Mouse (Mus musculus) CH12.LX (cell line): Measurements from ENCODE around the gene Akap5.

Experiments
- CTCF ChIP-seq, 2 experiments: IDR thresholded peaks in 1 of 2; conservative IDR thresholded peaks in 1 of 2; 2 replicates each; pipeline ENCODE4 v1.5.1; 2011 to 2012; ENCODE audit warnings: low read depth in 2 of 2, low read length in 2 of 2, improper control_type of control experiment in 1 of 2, inconsistent platforms in 1 of 2, mild to moderate bottlenecking in 1 of 2, moderate library complexity in 1 of 2
- E2F4 ChIP-seq: IDR thresholded peaks from 2 replicates; pipeline ENCODE4 v1.6.1; 2011; ENCODE audit warnings: low read depth, low read length, improper control_type of control experiment; ENCODE audit not compliant: insufficient replicate concordance
- ETS1 ChIP-seq: conservative IDR thresholded peaks from 2 replicates; pipeline ENCODE4 v1.6.1; 2012; ENCODE audit warnings: low read depth, mild to moderate bottlenecking, inconsistent platforms, low read length, improper control_type of control experiment, moderate library complexity
- NRF1 ChIP-seq: IDR thresholded peaks from 2 replicates; pipeline ENCODE4 v1.6.1; 2014; ENCODE audit warnings: low read depth, mild to moderate bottlenecking, inconsistent platforms, low read length, improper control_type of control experiment, moderate library complexity
- USF1 ChIP-seq: IDR thresholded peaks from 2 replicates; pipeline ENCODE4 v1.6.1; 2014; ENCODE audit warnings: low read depth, mild to moderate bottlenecking, inconsistent platforms, low read length, improper control_type of control experiment
- USF2 ChIP-seq: conservative IDR thresholded peaks from 2 replicates; pipeline ENCODE4 v1.6.1; 2011; ENCODE audit warnings: low read depth, low read length, improper control_type of control experiment

DNA sequence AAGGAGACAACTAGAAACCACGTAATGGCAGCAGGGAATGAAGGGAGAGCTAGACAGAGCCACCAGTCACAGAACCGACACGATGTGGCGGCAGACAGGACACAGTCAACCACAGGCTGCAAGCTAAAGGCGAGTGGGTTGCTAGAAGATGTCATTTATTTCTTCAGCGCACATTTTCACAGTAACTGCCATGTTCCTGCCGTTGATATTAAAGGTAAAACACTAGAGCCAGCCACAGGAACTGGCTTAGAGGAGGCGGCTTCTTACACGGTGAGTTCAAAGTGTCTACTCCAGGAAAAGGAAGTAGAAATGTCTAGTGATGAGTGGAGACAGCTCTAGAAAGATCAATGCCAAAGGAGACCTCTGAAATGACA is 37.6 kb downstream of the Akap5 start:
- TF ChIP-seq USF1 (no peak), ETS1 (no peak), NRF1 (no peak), USF2 (no peak), CTCF (conservative IDR thresholded peaks at IDR 0.05 in 1 of 2, IDR thresholded peaks at IDR 0.05 in 1 of 2; ENCODE audit: low read depth in 2 of 2, low read length in 2 of 2) (no peak), E2F4 (no peak)
